Mouse (Mus musculus) urinary bladder, postnatal 25 days (tissue): ENCODE results near the gene Bad.

Experiments
- DNase-seq: peaks from one replicate; pipeline ENCODE4 v3.0.0; 2022; ENCODE audit warnings: low spot score

The Bad gene

DNA sequence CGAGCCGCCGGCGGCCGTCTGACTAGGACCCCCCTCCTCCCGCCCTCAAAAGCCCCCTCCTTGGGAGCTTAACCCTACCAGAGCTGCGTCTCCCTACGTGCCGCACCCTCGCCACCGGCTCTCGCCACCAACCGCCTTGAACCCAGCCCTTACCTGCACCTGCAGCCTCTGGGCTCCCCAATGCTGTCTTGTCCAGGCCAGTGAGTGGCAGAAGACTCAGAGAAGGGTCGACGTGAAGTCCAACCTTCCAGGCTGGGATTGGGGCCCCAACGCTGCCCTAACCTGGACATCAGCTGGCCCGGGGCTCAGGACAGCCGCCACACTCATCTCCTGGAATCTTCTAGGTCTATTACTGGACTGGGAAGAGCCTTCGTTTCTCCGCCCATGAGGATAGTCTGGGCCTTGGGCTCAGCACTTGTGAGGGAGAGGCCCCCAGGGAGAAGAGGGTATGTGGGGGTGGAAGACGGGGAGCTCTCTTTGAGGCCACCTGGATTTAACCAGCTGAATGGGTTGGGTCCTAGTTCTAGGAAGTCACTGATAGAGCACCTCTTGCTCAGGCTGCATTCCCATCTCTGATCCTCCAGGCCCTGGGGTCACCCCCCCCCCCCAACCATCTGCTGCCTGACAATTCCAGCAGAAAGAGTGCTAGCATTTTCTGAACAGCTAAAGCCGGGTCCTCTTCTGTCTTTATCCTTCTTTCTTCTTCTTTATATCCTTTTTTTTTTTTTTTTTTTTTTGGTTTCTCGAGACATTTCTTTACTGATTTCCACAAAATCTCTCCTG is 7.3 kb upstream of the Bad start, which contains the start of gene Kcnk4:
Gene Kcnk4, minus strand, starts transcription at position 321 of the 783 bp plus-strand sequence.
- no peak for DNase-seq

DNA sequence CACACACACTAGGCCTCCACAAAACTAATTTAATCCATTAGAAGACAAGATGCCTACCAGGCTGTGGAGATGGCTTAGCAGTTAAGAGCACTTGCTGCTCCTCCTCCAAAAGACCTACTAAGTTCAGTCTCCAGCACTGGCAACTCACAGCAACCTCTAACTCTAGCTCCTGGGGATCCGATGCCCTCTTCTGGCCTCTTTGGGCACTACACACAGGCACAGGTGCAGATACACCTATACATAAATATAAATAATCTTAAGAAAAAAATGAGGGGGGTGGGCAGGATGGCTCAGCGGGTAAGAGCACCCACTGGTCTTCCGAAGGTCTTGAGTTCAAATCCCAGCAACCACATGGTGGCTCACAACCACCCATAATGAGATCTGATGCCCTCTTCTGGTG is 5.4 kb upstream of the Bad start:
- DNase-seq: no peak

DNA sequence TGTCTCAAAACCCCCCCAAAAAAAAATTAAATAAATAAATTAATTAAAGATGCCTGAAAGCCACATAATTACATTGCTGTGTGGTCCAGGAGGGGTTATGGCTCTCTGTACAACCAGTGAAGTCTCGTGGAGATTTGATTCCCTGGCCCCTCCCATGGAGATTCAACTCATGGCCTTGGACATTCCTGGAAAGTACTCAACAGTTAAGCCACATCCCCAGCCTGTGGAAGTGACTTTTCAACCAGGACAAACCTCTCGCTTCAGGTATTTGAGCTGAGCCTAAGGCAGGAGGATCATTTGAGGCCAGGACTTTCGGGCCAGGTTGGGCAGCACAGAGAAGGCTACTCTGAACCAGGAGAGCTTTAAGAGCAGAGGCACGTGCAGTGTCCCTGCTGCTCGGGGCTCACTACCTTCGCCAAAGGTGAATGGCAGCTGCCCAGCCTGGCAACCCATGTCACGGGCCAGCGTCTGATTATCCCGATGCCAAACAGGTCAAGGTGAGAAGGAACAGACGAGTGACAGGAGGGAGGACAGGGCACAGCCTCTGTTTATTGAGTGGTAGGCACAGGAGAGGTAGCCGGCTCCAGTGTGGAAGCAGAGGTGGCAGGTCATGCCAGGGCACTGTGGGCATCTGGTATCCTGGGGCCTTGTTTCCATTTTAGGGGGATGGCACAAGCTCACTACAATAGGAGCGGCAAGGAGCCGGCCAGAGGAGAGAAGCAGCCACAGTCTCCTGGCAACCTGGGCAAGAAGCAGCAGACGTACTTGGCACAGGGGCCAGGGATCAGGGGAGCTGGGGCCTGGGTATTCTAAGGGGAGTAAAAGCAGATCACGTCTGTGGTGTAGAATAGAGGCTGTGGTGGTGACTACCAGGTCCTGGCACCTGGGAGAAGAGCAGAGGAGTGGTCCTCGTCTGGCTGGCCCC is 3.9 kb upstream of the Bad start:
- no peak for DNase-seq

DNA sequence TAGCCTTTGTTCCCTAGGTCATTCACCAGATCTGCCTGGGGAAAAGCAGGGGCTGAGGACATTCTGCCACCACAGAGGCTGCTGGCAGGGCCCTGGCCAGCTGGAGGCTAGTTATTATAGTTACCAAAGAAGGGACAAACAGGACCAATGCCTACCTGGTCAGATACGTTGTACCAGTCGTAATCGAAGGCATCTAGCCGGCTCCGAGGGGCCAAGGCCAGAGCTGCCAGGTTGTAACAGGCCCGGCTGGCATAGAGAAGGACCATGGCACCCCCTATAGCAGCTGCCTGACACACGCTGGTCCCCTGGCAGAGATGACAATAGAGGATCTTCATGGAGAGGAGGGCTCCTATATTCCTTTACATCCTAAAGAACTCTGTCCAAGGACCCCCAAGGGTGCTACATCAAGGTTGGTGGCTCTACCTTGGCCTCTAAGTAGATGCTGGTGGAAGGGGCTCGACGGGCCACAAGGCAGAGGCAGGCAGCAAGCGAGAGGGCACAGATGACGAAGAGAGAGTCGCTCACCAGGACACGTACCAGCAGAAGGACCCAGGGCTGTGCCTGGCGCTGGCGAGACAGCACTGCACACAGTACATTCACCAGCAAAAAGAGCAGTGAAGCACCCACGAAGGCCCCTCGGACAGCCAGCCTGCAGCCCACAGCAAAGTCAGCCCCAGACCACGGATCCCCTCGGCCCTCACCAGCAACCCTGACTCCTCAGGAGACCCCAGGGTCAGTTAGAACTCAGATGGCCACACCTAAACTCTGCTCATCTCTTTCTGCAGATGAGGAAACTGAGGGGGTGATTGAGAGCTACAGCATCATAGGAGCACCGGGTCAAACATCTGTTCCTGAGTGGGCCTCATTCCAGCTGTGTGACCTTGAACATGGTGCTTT is 2.3 kb upstream of the Bad start:
- no peak for DNase-seq

DNA sequence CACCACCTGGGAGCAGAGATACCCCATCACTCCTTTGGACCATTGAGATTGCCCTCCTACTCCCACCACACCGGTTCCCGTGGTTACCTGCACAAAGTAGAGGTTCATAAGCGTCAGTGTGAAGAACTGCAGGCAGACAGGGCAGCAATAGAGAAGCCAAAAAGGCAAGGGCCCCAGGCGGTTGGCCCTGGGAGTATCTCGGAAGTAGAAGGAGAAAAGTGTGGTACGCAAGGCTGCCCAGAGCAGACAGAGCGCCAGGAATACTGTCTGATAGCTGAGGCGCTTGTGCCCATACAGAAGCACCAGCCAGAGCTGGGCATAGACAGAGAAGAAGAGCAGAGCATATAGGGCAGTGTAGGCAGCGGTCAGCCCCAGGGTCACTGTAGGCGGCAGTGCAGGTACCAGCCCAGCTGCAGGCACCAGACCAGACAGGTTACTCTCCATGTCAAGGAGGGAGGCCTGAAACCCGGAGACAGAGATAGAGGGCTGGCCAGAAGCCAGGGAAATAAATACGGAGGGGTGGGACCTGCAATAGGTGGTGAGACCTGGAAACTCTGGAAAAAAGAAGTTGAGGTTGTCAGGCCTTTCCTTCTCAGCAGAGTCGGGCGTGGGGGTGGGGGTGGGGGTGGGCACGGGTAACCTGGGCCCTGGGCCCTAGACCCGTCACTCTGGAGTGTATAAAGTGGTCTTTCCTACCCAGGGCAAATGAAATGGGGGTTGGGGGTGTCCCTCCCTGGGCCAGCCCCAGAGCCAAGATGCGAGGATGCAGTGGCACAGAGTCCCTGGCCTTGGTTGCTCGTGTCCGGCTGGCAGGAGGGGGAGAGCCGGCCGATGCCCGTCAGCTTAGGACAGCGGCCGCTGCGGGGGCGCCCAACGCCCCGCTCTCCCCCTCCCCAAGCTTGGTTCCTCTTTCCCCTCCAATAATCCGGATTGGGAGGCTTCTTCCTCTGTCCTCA is 987 bp upstream of the Bad start:
- no peak for DNase-seq

DNA sequence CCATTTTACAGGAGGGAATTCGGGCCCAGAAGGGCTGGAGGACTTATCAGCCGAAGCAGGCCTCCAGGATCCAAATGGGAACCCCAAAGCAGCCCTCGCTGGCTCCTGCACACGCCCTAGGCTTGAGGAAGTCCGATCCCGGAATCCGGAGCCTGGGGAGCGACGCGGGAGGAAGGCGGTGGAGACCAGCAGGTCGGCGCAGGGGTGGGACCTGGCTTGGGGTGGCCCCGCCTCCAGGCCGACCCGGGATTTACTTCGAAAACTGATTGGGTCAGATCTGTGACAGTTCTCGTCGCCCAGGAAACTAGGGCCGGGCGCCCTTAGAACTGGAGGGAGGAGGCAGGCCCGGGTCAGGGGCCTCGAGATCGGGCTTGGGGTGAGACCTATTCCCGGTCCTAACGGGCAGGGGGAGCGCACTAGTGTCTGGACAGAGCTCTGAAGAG is 609 bp downstream of the Bad start, which contains the start of gene Gpr137:
Gene Gpr137, minus strand, starts transcription at position 232 of the 443 bp plus-strand sequence.
- peak; percentile 87 for DNase-seq

DNA sequence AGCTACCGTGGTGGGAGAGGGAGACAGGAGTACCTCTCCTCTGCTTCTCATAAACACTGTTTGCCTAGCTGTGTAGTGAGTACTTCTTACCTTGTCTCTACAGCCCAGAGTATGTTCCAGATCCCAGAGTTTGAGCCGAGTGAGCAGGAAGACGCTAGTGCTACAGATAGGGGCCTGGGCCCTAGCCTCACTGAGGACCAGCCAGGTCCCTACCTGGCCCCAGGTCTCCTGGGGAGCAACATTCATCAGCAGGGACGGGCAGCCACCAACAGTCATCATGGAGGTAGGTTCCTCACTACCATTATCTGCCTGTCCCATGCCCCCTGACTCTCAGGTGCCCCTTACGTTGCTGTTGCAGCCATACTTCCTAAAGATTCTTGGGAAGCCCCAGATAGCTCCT is 1.1 kb downstream of the Bad start:
- DNase-seq: no peak

DNA sequence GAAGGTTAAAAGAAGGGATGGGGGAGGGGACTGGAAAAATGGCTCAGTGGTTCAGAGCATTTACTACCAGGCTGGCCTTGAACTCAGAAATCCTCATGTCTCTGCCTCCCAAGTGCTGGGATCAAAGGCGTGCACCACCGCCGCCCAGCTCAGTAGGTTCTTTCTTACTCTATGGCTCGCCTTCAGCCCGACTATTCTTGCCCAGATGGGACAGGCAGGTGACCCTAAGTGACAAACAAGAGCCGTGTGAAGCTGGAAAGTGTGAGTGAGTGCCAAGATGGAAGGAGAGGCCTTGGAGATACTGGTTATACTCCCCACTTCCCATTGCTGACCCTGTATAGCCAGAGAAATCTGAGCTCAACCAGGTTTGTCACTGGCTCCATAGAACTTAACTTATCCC is 2.0 kb downstream of the Bad start:
- DNase-seq: no peak

DNA sequence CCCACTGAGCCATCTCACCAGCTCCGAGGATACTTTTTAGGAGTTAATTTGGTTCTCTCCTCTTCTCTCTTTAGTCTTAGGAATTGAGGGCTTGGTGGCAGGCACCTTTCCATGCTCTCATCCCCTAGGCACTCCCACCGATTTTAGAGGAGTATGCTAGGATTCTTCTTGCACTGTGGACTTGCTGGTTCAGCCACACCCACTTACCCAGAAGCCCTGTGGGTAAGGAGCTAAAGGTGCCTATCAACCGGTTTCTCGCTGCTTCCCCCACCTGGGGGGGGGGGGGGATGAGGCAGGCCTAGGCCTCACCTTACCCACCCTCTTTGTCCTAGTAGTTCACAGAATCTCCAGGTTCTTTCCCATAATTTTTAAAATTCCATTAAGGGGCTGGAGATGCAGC is 6.1 kb downstream of the Bad start:
- no peak for DNase-seq

DNA sequence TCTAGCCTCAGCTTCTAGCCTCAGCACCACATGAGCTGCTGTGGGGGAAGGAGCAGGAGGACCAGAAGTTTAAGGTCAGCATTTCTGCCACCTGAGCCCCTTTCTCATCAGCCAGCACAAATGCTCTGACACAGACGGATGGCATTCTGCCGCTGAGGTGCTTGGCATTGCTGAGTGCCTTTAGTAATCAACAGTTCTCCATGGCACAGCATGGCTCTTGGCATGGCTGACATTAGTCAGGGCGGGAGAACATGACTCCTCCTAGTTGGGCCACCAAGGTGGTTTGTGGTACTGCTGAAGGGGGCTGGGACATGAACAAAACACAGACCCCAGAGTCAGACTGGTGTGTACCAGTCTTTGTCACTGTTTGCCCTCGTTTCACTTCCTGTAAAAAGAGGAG is 6.5 kb downstream of the Bad start:
- DNase-seq: no peak

DNA sequence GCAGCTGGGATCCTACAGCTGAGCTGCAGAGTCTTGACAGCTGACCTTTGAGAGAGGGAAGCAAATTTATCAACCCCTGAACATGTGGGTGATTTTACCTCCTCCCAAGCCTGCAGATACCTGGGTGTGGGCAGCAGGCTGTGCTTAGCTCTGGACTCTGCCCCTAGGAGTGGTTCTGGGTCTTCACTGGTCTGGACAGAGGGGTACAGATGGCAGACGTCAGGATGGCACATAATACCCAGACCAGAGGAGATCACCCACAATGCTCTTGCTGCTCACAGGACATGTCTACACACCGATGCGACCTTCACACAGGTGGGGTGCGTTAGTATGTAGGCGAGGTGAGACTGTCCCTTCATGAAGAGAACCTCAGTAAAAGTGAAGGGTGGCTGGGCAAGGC is 7.9 kb downstream of the Bad start:
- no peak for DNase-seq

DNA sequence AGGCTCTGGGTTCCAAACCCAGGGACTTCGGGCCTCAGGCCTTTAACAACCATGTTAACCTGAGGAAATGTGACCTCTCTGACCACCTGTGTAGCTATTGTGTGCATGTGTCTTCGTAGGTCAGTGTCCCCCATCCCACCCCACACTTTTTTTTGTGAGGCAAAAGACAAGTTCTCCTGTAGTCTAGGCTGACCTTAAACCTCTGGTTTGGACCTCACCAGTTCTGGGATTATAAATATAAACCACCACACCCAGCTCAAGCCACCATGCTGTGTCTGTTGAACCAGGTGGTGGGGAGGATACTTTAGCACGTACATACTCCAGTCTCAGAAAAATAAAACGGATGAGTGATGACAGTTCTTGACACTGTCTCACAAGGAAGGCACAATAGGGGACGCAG is 8.3 kb downstream of the Bad start:
- DNase-seq: no peak

DNA sequence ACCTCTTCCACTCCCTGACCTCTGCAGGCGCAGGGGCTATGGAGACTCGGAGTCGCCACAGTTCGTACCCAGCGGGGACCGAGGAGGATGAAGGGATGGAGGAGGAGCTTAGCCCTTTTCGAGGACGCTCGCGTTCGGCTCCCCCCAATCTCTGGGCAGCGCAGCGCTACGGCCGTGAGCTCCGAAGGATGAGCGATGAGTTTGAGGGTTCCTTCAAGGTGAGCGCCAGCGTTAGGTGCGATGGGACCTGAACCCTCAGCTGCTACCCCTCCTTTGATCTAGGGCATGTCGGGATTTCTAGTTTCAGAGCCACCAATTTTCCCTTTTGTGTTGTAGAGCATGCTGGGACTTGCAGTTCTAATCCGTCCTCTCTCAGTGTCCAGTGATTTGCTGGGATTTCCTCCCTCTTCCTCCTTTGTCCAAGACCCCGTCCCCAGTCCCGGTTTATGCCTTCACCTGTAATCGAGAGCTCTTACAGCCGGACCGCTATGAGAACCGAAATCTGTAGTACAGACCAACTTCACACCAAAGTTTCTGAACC is 9.0 kb downstream of the Bad start:
- DNase-seq: peak; percentile 46

DNA sequence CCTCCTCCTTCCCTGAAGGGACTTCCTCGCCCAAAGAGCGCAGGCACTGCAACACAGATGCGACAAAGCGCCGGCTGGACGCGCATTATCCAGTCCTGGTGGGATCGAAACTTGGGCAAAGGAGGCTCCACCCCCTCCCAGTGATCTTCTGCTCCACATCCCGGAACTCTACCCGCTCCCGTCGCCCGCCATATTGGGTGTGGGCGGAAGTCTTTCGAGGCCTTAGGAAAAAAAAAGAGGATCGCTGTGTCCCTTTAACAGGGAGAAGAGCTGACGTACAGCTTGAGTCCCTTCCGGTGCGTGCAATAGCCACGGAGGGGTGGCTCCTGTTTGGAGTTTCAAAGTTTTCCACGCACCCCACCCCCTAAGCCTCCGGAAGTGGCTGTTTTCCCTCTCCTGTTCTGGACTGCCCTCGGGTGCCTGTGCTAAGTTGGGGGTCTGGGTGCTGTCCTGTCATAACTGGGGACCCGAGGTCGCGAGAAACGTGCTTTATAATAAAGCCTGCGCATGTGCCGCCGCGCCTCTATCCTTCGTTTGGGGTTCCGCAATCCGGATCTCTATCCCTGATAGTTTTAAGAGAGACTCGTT is 9.8 kb downstream of the Bad start:
- DNase-seq: peak; percentile 86

DNA sequence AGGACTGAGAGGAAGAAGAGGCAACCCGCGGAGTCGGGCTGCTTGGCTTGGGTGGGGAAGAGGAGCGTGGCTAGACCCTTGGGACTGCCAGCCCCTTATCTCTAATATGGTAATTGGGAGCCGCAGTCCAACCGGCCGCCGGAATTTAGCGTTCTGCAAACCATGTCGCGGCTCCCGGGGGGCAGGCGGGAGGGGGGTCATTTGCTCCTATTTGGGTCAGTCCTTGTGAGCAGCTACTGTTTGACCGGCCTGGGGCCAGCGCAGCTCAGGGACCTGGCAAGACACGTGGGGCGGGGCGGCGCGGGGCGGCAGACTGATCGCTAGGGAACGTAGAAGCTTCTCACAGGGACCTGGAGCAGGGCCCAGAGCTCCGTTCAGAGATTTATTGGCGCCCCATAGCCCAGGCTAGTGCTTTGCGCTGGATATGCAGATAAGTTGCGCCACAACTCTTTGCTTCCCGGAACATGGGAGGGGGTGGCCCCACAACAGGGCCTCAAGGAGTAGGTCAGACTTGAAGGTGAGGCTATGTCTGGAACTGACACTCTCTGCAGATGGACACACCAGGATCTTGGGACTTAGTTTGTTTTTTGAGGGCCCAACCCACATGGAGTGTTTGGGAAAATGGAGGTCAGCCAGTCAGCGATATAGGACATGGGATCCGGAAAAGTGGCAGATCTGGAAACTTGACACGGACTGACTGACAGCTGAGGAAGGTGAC is 10.5 kb downstream of the Bad start:
- peak; percentile 71 for DNase-seq

DNA sequence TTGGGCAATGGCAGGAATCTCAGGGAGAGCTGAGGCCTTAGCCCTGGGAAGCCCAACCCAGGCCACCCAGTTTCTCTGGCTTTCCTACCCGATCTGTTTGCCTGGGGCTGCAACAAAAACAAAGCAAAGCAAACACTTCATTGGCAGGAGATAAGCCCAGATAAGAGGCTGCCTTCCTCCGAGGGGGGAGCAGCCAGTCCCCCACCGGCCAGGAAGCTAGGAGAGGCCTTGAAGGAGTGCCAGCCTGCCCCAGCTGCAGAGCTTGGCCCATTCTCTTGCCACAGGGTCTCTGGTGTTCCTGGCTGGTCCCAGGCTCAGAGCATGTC is 11.0 kb downstream of the Bad start:
- peak; percentile 52 for DNase-seq

DNA sequence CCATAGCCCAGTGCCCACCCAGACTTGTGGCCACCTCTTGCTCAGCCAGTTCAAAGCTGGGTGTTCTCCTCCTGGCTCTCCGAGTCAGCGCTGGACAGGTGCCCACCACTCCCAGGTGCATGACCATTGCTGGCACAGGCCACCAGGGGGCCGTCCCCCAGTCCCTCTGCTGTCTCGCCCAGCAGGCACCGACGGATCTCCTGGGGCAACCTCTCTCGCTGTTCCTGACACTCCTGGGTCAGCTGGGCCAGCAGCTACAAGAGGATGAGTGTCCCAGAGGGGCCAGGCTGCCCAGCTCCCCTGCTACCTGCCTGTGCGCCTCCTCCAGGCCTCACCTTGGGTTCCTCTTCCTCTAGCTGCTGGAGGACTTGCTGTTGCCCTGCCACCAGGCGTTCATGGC is 12.4 kb downstream of the Bad start:
- peak; percentile 51 for DNase-seq

DNA sequence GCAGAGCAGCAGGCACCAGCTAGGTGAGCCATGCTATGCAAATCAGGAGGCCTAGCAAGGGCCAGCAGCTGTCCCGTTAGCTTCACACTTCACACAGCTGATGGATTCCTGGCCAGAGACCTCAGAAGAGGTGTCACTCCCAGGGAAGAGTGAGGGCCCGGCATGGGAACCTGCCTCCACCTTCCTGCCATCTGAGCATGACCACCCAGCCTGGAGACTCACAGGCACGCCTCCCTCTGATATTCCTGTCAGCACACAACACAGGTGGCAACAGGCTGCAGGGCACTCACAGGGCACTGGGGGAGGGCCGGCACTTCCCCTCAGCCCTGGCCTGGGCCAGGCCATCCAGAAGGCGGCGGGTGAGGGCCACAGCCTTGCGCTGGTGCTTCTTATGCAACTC is 13.8 kb downstream of the Bad start:
- no peak for DNase-seq

DNA sequence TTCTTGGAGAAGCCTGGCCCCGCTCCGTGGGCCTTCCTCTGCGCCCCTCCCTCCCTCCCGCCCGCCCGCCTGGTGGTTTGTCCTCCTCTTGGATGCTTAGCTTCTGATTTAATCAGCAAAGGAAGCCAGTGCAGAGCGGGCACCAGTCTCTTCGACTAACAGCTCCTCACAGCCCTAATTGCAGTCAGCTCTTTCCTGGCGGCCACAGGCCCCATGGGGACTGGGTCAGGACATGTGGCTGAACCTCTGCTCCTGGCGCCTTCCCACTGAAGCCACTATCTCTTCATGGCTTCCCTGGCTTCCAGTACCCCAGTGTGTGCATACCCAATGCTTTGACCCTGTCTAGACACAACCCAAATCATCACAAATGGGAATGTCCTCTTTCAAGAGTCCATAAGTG is 14.8 kb downstream of the Bad start:
- no peak for DNase-seq
